Mouse (Mus musculus) heart, postnatal 0 days (tissue): ENCODE results near the gene Tead3.

Experiments used
- CTCF ChIP-seq: IDR thresholded peaks from 2 replicates; pipeline ENCODE4 v1.5.1; 2016; ENCODE audit warnings: antibody characterized with exemption, control low read depth, low read depth
- EP300 ChIP-seq: IDR thresholded peaks from 2 replicates; pipeline ENCODE4 v1.6.1; 2016; ENCODE audit warnings: antibody characterized with exemption, low read depth

GRCm38 (mm10) chr17:28349901-28350465 lies 634 bp downstream of the Tead3 start:
- TF ChIP-seq EP300: no peak
- no peak for TF ChIP-seq CTCF
